Mouse (Mus musculus) ES-Bruce4 (cell line): ENCODE measurements at regions not wholly inside any gene's neighbourhood (a gene's known extent, or its start where the extent isn't known, plus 50 kb on each side); places are given as distances from the start of the nearest gene placed in this dataset.

Experiments
- CTCF ChIP-seq: IDR thresholded peaks from one replicate; pipeline ENCODE4 v1.8.1; 2011; ENCODE audit warnings: low read depth, low read length
- POLR2A ChIP-seq: IDR thresholded peaks from one replicate; pipeline ENCODE4 v1.8.1; 2011; ENCODE audit warnings: low read length; ENCODE audit not compliant: insufficient read depth

GRCm38 (mm10) chr13:31421556-31421955 is 134.4 kb upstream of the Foxq1 start:
- TF ChIP-seq POLR2A: no peak
- TF ChIP-seq CTCF: no peak
